Mouse (Mus musculus): ENCODE measurements around the gene Tnnc1. TPM values are rescaled to one million over a fixed set of nuclear protein-coding genes. Genes with fewer than 3 reads are reported as not detected.

The Tnnc1 gene
- polyA plus RNA-seq, 1 experiment from 2014 or later, result 8.1 TPM

DNA sequence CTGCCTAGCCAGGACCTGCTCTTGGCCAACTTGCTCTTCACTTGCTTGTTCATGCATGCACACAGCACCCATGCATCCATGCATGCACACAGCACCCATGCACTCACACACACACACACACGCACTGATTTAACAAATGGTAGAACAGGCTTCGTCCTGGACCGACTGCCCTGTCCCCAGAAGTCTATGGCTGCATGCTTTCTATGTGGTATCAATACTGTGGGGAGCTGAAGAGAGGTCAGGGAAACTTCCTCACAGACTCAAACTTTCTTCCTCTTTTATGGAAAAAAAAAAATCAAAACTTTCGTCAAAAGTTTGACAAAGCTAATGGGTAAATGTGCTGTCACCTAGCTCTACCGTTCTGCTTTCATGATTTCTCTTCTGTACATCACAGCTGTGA lies 24.6 kb upstream of the Tnnc1 start:
- DNase-seq (ENCODE audit: low read depth, low spot score) (no peak), ATAC-seq (no peak)
- in situ Hi-C loops (cut with MboI; ENCODE audit: low pct_unique_long_range_greater_than_20kb), result no loop called here
- no peaks in the 10 kb centered on the region for H3K27me3 ChIP-seq
- ChIA-PET CTCF (no interaction called here), POLR2A (interaction anchor here (2.0 kb wide), 1 partner anchor 17 kb away, joined by 8 read pairs; no protein-coding TSS in a partner anchor)
- no peak for TF ChIP-seq CTCF (IDR thresholded peaks at IDR 0.05)

DNA sequence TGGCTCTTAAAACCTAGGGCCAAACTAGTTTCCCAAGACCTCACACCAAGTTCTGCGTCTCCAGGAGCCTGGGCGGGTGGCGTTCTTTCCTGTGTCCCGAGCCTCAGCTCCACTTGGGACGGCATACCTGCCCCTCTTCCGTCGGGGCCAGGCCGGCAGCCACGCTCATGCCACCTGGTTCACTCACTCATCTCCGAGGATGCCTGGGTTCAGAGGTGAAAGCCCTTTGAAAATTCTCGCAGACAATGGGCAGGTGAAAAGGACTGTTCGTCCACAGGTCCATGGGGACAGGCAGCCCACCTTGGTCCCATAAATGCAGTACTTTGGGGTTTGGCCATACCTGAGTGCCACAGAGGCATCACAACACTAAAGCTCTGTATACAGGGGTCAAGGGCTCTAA lies 23.9 kb upstream of the Tnnc1 start:
- DNase-seq (ENCODE audit: low read depth, low spot score), result no peak
- ChIA-PET CTCF (interaction anchor here (1.7 kb wide), 1 partner anchor 12 kb away, joined by 6 read pairs; no protein-coding TSS in a partner anchor), POLR2A (interaction anchor here (1.3 kb wide), 1 partner anchor 9 kb away, joined by 4 read pairs; no protein-coding TSS in a partner anchor)
- no peak for TF ChIP-seq CTCF (IDR thresholded peaks at IDR 0.05)
- no peaks in the 10 kb centered on the region for H3K27me3 ChIP-seq
- ATAC-seq, result no peak
- in situ Hi-C loops (cut with MboI; ENCODE audit: low pct_unique_long_range_greater_than_20kb), result no loop called here

GRCm38 (mm10) chr14:31186656-31187055 lies 21.5 kb upstream of the Tnnc1 start:
- CTCF ChIA-PET, result interaction anchor here (1.7 kb wide), 1 partner anchor 19 kb away, joined by 3 read pairs; no protein-coding TSS in a partner anchor
- DNase-seq (ENCODE audit: low read depth, low spot score), result no peak

DNA sequence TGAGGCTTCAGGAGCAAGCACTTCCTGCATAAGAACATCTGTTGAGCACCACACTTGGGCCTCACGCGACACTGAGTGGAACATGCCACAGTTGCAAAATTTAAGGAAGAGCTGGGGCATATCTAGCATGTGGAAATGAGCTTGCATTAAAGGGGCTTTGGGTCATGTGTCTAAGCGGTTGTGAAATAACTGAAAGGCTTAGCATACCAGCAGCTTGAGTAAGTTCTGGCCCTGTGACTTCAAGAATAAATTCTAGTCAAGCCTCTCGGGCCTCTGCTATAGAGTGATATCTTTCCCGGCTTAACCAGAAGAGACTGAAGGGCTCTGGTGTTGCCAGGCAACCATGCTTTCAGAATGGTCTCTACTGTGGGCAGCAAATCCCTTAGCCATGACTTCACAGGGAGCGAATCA lies 19.3 kb upstream of the Tnnc1 start:
- no peak for TF ChIP-seq CTCF (IDR thresholded peaks at IDR 0.05)
- in situ Hi-C loops (cut with MboI; ENCODE audit: low pct_unique_long_range_greater_than_20kb), result loop anchor here (5.0 kb wide), 1 partner anchor 56 kb away; the partner anchor contains the start of gene Nt5dc2
- DNase-seq (ENCODE audit: low read depth, low spot score) (peak; percentile 83), ATAC-seq (peak; percentile 91)
- CTCF ChIA-PET, result interaction anchor here (1.1 to 2.4 kb wide), 3 partner anchors 10 to 60 kb away, joined by 3 to 7 read pairs (median 4); partner anchors contain the start of gene Smim4
- no peaks in the 10 kb centered on the region for H3K27me3 ChIP-seq
- POLR2A ChIA-PET, result no interaction called here

More at GRCm38 (mm10) chr14:31186656-31187055, 21.5 kb upstream of the Tnnc1 start:
- no peaks in the 10 kb centered on the region for H3K27me3 ChIP-seq
- TF ChIP-seq CTCF (IDR thresholded peaks at IDR 0.05), result no peak
- no peak for ATAC-seq
- in situ Hi-C loops (cut with MboI; ENCODE audit: low pct_unique_long_range_greater_than_20kb), result loop anchor here (5.0 kb wide), 1 partner anchor 54 kb away; the partner anchor contains the start of gene Nt5dc2
- POLR2A ChIA-PET, result no interaction called here

DNA sequence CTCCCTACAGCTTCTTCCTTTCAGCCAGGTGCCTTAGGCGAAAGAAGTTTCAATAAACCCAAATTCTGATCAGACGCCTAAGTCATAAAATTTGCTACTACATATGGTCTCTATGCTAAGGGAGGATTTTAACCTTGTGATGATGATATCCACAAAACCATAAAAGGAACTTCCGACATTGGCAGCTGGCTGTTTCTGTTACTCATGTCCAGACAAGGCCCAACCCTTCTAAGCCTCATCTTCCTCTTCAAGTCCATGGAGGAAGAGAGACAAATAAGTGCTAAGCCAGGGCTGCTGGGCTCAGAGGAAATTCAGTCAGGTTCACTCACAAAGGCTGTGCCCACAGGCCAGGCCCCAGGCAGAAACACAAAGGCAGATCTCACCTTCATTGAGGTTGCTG lies 18.8 kb upstream of the Tnnc1 start:
- CTCF ChIA-PET, result interaction anchor here (1.1 to 2.4 kb wide), 2 partner anchors 9 to 60 kb away, joined by 3 to 7 read pairs; partner anchors contain the start of gene Smim4
- DNase-seq (ENCODE audit: low read depth, low spot score) (no peak), ATAC-seq (no peak)
- no peaks in the 10 kb centered on the region for H3K27me3 ChIP-seq
- in situ Hi-C loops (cut with MboI; ENCODE audit: low pct_unique_long_range_greater_than_20kb), result loop anchor here (5.0 kb wide), 1 partner anchor 57 kb away; the partner anchor contains the start of gene Nt5dc2
- POLR2A ChIA-PET, result interaction anchor here (1.2 kb wide), 1 partner anchor 61 kb away, joined by 3 read pairs; the partner anchor contains the start of gene Smim4
- no peak for TF ChIP-seq CTCF (IDR thresholded peaks at IDR 0.05)

DNA sequence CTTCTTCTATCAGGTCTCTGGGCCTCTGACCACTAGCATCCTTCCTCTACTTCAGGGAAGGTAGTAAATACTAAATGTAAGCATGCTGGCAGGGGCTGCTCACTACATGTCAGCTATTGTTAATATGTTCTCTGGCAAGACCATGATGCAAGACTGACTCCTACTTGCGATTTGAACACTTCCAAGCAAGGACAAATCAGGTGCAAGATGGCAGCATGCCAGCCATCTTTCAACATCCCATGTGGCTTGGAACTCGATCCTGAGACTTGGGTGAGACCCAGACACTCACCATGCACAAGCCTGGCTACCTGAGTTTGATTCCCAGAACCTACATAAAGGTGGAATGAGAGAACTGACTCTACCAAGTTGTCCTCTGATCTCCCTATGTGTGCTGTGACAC lies 16.2 kb upstream of the Tnnc1 start:
- TF ChIP-seq CTCF (IDR thresholded peaks at IDR 0.05), result no peak
- DNase-seq (ENCODE audit: low read depth, low spot score) (no peak), ATAC-seq (no peak)
- H3K27me3 ChIP-seq, result no peaks in the 10 kb centered on the region
- ChIA-PET CTCF (no interaction called here), POLR2A (interaction anchor here (0.6 kb wide), 1 partner anchor 11 kb away, joined by 4 read pairs; no protein-coding TSS in a partner anchor)
- in situ Hi-C loops (cut with MboI; ENCODE audit: low pct_unique_long_range_greater_than_20kb), result no loop called here

GRCm38 (mm10) chr14:31193791-31194190 lies 14.3 kb upstream of the Tnnc1 start:
- no peak for ATAC-seq
- DNase-seq (ENCODE audit: low read depth, low spot score), result no peak
- POLR2A ChIA-PET, result interaction anchor here (1.0 to 1.6 kb wide), 3 partner anchors 9 to 77 kb away, joined by 3 to 6 read pairs (median 4); no protein-coding TSS in a partner anchor
- in situ Hi-C loops (cut with MboI; ENCODE audit: low pct_unique_long_range_greater_than_20kb), result no loop called here
- no peaks in the 10 kb centered on the region for H3K27me3 ChIP-seq
- CTCF ChIA-PET, result interaction anchor here (0.7 kb wide), 1 partner anchor 10 kb away, joined by 4 read pairs; no protein-coding TSS in a partner anchor
- TF ChIP-seq CTCF (IDR thresholded peaks at IDR 0.05), result no peak

GRCm38 (mm10) chr14:31194441-31194840 lies 13.7 kb upstream of the Tnnc1 start:
- POLR2A ChIA-PET, result interaction anchor here (1.0 to 1.6 kb wide), 3 partner anchors 11 to 77 kb away, joined by 3 to 6 read pairs (median 3); no protein-coding TSS in a partner anchor
- no peak for TF ChIP-seq CTCF (IDR thresholded peaks at IDR 0.05)
- in situ Hi-C loops (cut with MboI; ENCODE audit: low pct_unique_long_range_greater_than_20kb), result no loop called here
- CTCF ChIA-PET, result interaction anchor here (0.7 to 0.8 kb wide), 2 partner anchors 9 to 147 kb away, joined by 4 read pairs; no protein-coding TSS in a partner anchor
- H3K27me3 ChIP-seq, result no peaks in the 10 kb centered on the region
- DNase-seq (ENCODE audit: low read depth, low spot score), result no peak
- ATAC-seq, result no peak

DNA sequence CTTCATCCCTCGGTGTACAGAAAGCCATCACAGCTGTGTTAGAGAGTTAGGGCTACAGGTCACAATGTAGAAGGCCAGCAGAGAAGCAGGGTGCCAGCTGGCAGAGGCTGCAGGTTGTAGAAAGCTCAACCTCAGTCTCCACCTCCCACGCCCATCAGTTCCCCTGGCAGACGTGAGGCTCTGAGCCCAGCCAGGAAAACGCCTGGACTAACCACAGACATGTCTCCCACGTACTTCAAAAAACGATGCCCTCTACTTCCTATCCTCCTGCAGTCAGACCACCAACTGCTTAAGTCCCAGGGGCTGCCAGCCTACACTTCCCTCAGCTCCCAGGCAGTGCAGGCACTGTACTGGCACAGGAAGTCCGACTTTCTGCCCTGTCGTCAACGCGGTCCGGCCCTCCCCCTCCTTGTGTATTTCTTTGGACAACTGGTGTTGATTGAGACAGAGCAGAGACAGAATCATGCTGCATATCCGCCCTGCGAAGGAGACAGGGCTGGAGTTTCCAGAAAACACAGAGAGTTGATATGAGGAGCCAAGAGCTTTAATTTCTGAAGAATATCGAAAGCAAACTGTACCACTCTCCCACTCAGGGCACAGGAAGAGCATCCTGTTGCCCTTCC lies 13.1 kb upstream of the Tnnc1 start:
- ChIA-PET CTCF (interaction anchor here (0.8 to 1.5 kb wide), 2 partner anchors 10 to 146 kb away, joined by 4 to 6 read pairs; no protein-coding TSS in a partner anchor), POLR2A (interaction anchor here (1.2 kb wide), 1 partner anchor 10 kb away, joined by 3 read pairs; no protein-coding TSS in a partner anchor)
- H3K27me3 ChIP-seq, result no peaks in the 10 kb centered on the region
- no peak for TF ChIP-seq CTCF (IDR thresholded peaks at IDR 0.05)
- no peak for ATAC-seq
- in situ Hi-C loops (cut with MboI; ENCODE audit: low pct_unique_long_range_greater_than_20kb), result no loop called here
- no peak for DNase-seq (ENCODE audit: low read depth, low spot score)

GRCm38 (mm10) chr14:31195521-31195920 lies 12.6 kb upstream of the Tnnc1 start:
- DNase-seq (ENCODE audit: low read depth, low spot score) (no peak), ATAC-seq (no peak)
- TF ChIP-seq CTCF (IDR thresholded peaks at IDR 0.05), result no peak
- no peaks in the 10 kb centered on the region for H3K27me3 ChIP-seq
- CTCF ChIA-PET, result interaction anchor here (1.5 to 2.0 kb wide), 2 partner anchors 11 to 30 kb away, joined by 6 to 7 read pairs; no protein-coding TSS in a partner anchor
- POLR2A ChIA-PET, result interaction anchor here (1.2 kb wide), 1 partner anchor 9 kb away, joined by 3 read pairs; no protein-coding TSS in a partner anchor
- in situ Hi-C loops (cut with MboI; ENCODE audit: low pct_unique_long_range_greater_than_20kb), result no loop called here
